Mouse (Mus musculus): ENCODE data around the gene Zbtb22. TPM values are rescaled to one million over a fixed set of nuclear protein-coding genes. Genes with fewer than 3 reads are reported as not detected.

The Zbtb22 gene
- polyA plus RNA-seq, 1 experiment from 2014 or later: 19.3 TPM

- Histone ChIP-seq H3K9ac (no peak overlapping the region), H3K4me1 (no peaks in the 10 kb centered on the region), H3K9me3 (replicated peaks) (no peaks in the 10 kb centered on the region), H3K27me3 (peaks cover under 1% of the 10 kb centered on the region; the same call in 1 of the 2 replicates), H3K36me3 (peaks cover 29% of the 10 kb centered on the region), H3K27ac (no peak overlapping the region), H3K4me2 (no peak overlapping the region), H3K4me3 (replicated peaks) (no peak overlapping the region)
- WGBS: 5% methylated on average over 9 of the region's 9 CpGs
- peak; percentile 63 for ATAC-seq (replicated peaks; ENCODE audit: low FRiP score)
Measured at GRCm38 (mm10) chr17:33968489-33968888, 52.8 kb downstream of the Zbtb22 start.

Small RNAs within 50 kb of the gene (microRNA-seq; reads per million reads assigned to microRNA genes)
- gene Gm27740: not detected

Other genes starting within 250 kb of the Zbtb22 start
- gene Hnrnpm, start 229.0 kb upstream of the Zbtb22 start, polyA plus RNA-seq (2015; fragmentation: Nextera tagmentation; extraction: Ambion mirVana): 369 and 383 TPM in 2 replicates
- 50.9 and 57.5 TPM in 2 replicates for gene March2, start 197.2 kb upstream of the Zbtb22 start, polyA plus RNA-seq (2015; fragmentation: Nextera tagmentation; extraction: Ambion mirVana)
- gene Rab11b, start 155.4 kb upstream of the Zbtb22 start, polyA plus RNA-seq (2015; fragmentation: Nextera tagmentation; extraction: Ambion mirVana): 275 and 342 TPM in 2 replicates
- 21.5 and 27.9 TPM in 2 replicates for gene Angptl4, start 134.1 kb upstream of the Zbtb22 start, polyA plus RNA-seq (2015; fragmentation: Nextera tagmentation; extraction: Ambion mirVana)
- 46.5 and 53.4 TPM in 2 replicates for gene Kank3, start 105.4 kb upstream of the Zbtb22 start, polyA plus RNA-seq (2015; fragmentation: Nextera tagmentation; extraction: Ambion mirVana)
- 1,038 and 1,163 TPM in 2 replicates for gene Rps28, start 91.3 kb upstream of the Zbtb22 start, polyA plus RNA-seq (2015; fragmentation: Nextera tagmentation; extraction: Ambion mirVana)
- gene Ndufa7, start 91.3 kb upstream of the Zbtb22 start, polyA plus RNA-seq (2015; fragmentation: Nextera tagmentation; extraction: Ambion mirVana): 490 and 495 TPM in 2 replicates
- 97.9 and 102 TPM in 2 replicates for gene Cd320, start 72.8 kb upstream of the Zbtb22 start, polyA plus RNA-seq (2015; fragmentation: Nextera tagmentation; extraction: Ambion mirVana)
- gene Gm7029, start 42.1 kb upstream of the Zbtb22 start, polyA plus RNA-seq (2015; fragmentation: Nextera tagmentation; extraction: Ambion mirVana): not detected in 2 replicates
- 8.2 and 9.1 TPM in 2 replicates for gene Kifc1, start 25.2 kb upstream of the Zbtb22 start, polyA plus RNA-seq (2015; fragmentation: Nextera tagmentation; extraction: Ambion mirVana)
- gene Platr17, start 10.8 kb upstream of the Zbtb22 start, polyA plus RNA-seq (2015; fragmentation: Nextera tagmentation; extraction: Ambion mirVana): 0.19 TPM in 1 of 2 replicates, not detected in the other
- 47.6 and 60.0 TPM in 2 replicates for gene Daxx, start 6.5 kb upstream of the Zbtb22 start, polyA plus RNA-seq (2015; fragmentation: Nextera tagmentation; extraction: Ambion mirVana)
- gene Tapbp, start within 50 bp of the Zbtb22 start, polyA plus RNA-seq (2015; fragmentation: Nextera tagmentation; extraction: Ambion mirVana): 28.3 and 35.9 TPM in 2 replicates
- 30.7 and 34.5 TPM in 2 replicates for gene Rgl2, start 13.6 kb downstream of the Zbtb22 start, polyA plus RNA-seq (2015; fragmentation: Nextera tagmentation; extraction: Ambion mirVana)
- 171 and 183 TPM in 2 replicates for gene Pfdn6, start 24.4 kb downstream of the Zbtb22 start, polyA plus RNA-seq (2015; fragmentation: Nextera tagmentation; extraction: Ambion mirVana)
- gene Wdr46, start 24.8 kb downstream of the Zbtb22 start, polyA plus RNA-seq (2015; fragmentation: Nextera tagmentation; extraction: Ambion mirVana): 41.8 and 44.0 TPM in 2 replicates
- 5.1 and 5.6 TPM in 2 replicates for gene B3galt4, start 35.6 kb downstream of the Zbtb22 start, polyA plus RNA-seq (2015; fragmentation: Nextera tagmentation; extraction: Ambion mirVana)
- gene Vps52, start 39.9 kb downstream of the Zbtb22 start, polyA plus RNA-seq (2015; fragmentation: Nextera tagmentation; extraction: Ambion mirVana): 48.0 and 53.5 TPM in 2 replicates
- gene Rps18, start 40.1 kb downstream of the Zbtb22 start, polyA plus RNA-seq (2015; fragmentation: Nextera tagmentation; extraction: Ambion mirVana): 1,731 and 1,904 TPM in 2 replicates
- gene H2-K1, start 84.4 kb downstream of the Zbtb22 start, polyA plus RNA-seq (2015; fragmentation: Nextera tagmentation; extraction: Ambion mirVana): 24.6 and 27.2 TPM in 2 replicates
- gene Ring1, start 108.8 kb downstream of the Zbtb22 start, polyA plus RNA-seq (2015; fragmentation: Nextera tagmentation; extraction: Ambion mirVana): 20.3 and 21.7 TPM in 2 replicates
- gene H2-Ke6, start 112.2 kb downstream of the Zbtb22 start, polyA plus RNA-seq (2015; fragmentation: Nextera tagmentation; extraction: Ambion mirVana): 51.7 and 52.5 TPM in 2 replicates
- gene Slc39a7, start 115.8 kb downstream of the Zbtb22 start, polyA plus RNA-seq (2015; fragmentation: Nextera tagmentation; extraction: Ambion mirVana): 197 and 211 TPM in 2 replicates
- 50.5 and 53.0 TPM in 2 replicates for gene Rxrb, start 115.9 kb downstream of the Zbtb22 start, polyA plus RNA-seq (2015; fragmentation: Nextera tagmentation; extraction: Ambion mirVana)
- gene Col11a2, start 123.5 kb downstream of the Zbtb22 start, polyA plus RNA-seq (2015; fragmentation: Nextera tagmentation; extraction: Ambion mirVana): 2.2 and 6.6 TPM in 2 replicates
- gene H2-Oa, start 176.4 kb downstream of the Zbtb22 start, polyA plus RNA-seq (2015; fragmentation: Nextera tagmentation; extraction: Ambion mirVana): 0.39 and 0.64 TPM in 2 replicates
- 14.8 and 15.9 TPM in 2 replicates for gene H2-DMa, start 203.6 kb downstream of the Zbtb22 start, polyA plus RNA-seq (2015; fragmentation: Nextera tagmentation; extraction: Ambion mirVana)
- 135 and 140 TPM in 2 replicates for gene Brd2, start 206.7 kb downstream of the Zbtb22 start, polyA plus RNA-seq (2015; fragmentation: Nextera tagmentation; extraction: Ambion mirVana)
- 22.6 and 25.3 TPM in 2 replicates for gene H2-DMb2, start 227.4 kb downstream of the Zbtb22 start, polyA plus RNA-seq (2015; fragmentation: Nextera tagmentation; extraction: Ambion mirVana)
- gene H2-DMb1, start 237.2 kb downstream of the Zbtb22 start, polyA plus RNA-seq (2015; fragmentation: Nextera tagmentation; extraction: Ambion mirVana): 4.9 and 6.0 TPM in 2 replicates

Measured in kidney, embryonic 15.5 days (tissue).